Mouse (Mus musculus) right cerebral cortex, adult 18-20 months (tissue): ENCODE measurements around the gene Zfp62.

ENCODE experiments used
- DNase-seq: peaks from one replicate; pipeline ENCODE4 v3.0.0; 2022; ENCODE audit warnings: mixed read lengths

Gene Zfp62

DNA sequence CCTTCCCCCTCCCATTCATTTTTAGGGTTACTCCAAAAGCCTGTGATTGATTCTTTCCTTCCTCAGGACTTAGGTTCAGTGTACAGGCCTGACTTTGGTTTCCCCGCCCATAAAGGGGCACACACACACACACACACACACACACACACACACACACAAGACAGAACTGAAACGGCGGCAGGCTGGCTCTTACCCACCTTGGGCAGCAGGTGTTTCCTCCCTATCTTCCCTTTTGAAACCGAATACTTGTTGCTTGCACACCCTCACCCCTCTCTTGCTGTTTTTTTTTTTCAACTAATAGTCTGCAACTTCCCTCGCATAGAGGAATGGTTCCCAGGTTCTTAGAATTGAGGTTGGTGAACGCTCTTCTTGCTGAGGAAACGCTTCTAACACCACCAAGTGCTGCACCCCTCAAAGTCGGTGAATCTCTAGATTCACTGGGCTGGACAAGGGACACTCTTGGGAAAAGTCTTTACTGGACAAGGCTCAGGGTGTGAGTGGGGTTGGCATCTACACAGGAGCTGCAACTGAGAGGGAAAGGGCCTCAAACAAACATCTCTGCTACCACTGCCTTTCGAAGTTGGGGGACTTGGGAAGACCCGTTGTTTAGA, 46.8 kb downstream of the Zfp62 start:
- DNase-seq, result no peak

DNA sequence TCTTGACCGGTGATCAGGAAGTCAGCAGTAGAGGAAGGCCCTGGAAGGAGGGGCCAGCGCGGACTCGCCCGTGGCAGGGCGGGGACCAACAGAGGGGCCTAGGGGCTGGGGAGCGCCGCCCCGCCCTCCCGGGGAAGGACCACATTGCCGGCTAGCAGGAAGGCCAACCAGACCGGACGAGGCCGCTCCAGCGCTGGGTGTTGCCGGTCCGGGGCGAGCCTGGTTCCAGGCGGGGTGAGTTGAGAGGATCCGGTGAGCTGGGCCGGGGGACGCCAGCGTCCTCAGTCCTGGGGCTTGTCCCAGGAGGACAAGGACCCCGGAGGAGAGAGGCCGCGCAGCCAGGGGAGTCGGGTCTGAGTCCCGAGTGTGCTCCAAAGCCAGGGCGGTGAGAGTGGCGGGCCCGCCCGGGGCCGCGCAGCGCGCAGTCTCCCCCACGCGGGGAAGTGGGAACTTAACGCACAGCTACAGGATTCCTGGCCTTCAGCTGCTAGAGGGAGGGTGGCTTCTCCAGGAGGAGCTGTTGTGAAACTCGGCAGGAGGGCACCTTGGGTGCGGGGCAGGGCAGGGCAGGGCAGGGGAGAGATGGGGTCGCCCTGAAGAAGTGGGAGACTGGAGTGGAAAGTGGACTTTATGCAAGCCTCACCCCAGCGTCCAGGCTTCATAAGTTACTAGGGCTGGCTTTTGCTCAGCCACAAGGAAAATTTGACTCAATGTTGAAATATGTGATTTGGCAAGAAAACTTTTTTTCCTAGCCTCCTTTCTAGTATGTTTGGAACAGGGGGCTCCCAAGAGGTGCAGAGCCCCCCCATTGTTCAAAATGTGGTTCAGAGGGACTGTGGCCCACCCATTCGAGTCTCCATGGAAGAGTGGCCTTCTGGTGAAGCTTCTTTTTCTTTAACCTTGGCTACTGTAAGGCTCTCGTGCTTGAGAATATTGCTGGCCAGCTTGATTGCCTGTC, 47.6 kb downstream of the Zfp62 start:
- DNase-seq, result peak; percentile 66

DNA sequence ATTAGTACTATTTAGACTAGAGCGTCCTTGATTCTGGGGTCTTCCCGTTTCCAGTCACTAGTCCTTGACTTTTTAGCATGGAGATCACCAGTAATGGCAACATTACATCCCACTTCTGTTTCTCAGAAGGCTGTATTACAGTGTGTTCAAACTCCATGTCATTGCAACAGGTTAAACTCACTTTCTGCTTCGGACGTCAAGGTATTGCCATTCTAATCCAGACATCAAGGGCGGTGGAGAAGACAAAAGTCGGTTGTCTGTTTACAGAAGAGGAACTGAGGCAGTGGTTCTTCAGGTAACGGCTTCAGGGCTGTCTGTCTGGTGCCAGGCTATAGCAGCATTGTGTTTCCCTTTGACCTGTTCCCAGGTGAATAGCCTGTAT, 48.3 kb downstream of the Zfp62 start:
- DNase-seq, result no peak

DNA sequence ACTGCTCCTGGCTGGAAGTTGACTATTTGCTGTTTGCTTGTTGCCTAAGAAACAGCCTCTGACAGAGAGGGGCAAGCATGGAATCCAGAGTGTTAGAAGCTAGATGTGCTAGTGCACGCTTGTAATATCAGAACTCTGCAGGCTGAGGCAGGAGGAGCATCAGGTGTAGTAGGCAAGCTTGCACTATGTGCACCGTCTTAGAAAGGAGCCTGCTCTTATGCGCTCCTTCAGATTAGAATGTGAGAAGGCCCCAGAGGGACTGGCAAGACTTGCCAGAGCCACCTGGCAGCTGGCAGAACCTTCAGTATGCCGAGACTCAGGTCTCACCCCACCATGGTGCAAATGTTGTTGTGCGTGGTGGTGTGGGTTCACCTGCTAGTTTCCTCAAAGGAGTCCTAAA, 49.0 kb downstream of the Zfp62 start:
- DNase-seq, result no peak

DNA sequence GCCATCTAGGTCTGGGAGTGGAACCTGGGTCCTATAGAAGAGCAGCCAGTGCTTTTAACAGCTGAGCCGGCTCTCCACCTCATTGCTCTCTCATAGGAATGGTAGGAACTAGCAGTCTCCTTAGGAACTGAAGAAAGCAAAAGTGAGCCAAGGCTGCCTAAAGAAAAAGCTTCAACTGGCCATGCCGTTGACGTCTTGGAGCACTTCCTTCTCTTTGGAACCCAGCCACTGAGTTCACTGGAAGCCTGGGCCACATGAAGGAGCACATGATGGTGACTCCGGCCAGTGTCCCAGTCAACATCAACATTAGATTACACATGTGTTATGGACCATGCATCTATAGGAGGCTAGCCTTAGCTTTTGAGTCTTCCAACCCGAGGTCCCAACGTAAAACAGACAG, 49.9 kb downstream of the Zfp62 start:
- no peak for DNase-seq

DNA sequence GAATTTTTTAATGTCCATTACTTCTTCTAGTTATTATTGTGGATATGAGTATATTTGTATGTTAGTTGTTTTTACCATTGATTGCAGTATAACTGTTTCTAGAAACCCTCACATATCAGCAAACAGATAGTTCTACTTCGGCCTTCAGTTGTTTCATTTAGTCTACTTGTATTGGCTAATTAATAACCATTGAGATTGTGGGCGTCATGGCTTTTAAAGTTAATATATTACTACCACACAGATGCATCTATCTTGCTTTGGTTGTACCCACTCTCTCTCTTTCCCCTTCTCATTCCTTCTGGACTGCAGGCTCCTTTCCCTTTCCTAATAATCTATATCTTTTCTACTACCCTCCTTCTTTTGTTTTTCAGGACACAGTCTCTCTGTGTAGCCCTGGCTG, 56.2 kb downstream of the Zfp62 start:
- no peak for DNase-seq

DNA sequence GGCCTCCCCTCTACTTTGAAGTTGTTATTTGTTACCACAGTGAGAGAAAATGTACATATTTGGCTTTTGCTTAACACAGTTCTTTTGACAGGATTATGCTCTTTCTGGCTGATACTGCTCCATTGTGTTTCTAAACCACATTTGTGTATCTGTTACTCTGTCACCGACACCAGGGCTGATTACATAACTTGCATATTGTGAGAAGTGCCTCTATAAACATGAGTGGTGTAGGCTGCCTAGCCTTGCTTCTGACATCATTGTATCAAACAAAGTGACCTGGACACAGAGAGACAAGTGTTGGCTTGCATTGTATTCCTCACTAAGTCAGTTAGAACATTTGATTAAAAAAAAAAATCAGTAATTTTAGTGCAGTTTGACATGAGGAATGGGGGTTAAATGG, 56.7 kb downstream of the Zfp62 start:
- DNase-seq, result no peak

DNA sequence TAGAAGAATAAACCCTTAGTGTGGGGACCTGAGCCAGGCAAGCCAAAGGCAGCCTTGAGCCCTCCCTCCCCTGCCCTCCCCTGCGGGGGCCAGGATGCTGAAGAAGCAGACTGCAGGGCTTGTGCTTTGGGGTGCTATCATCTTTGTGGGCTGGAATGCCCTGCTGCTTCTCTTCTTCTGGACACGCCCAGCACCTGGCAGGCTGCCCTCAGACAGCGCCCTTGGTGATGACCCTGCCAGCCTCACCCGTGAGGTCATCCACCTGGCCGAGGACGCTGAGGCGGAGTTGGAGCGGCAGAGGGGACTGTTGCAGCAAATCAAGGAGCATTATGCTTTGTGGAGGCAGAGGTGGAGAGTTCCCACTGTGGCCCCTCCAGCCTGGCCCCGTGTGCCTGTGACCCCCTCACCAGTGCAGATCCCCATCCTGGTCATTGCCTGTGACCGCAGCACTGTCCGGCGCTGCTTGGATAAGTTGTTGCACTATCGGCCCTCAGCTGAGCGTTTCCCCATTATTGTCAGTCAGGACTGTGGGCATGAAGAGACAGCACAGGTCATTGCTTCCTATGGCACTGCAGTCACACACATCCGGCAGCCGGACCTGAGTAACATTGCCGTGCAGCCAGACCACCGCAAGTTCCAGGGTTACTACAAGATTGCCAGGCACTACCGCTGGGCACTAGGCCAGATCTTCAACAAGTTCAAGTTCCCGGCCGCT, 57.7 kb downstream of the Zfp62 start:
- DNase-seq, result no peak

DNA sequence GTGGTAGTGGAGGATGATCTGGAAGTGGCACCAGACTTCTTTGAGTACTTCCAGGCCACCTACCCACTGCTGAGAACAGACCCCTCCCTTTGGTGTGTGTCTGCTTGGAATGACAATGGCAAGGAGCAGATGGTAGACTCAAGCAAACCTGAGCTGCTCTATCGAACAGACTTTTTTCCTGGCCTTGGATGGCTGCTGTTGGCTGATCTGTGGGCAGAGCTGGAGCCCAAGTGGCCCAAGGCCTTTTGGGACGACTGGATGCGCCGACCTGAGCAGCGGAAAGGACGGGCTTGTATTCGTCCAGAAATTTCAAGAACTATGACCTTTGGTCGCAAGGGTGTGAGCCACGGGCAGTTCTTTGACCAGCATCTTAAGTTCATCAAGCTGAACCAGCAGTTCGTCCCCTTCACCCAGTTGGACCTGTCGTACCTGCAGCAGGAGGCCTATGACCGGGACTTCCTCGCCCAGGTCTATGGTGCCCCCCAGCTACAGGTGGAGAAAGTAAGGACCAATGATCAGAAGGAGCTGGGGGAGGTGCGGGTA, 58.3 kb downstream of the Zfp62 start:
- no peak for DNase-seq

DNA sequence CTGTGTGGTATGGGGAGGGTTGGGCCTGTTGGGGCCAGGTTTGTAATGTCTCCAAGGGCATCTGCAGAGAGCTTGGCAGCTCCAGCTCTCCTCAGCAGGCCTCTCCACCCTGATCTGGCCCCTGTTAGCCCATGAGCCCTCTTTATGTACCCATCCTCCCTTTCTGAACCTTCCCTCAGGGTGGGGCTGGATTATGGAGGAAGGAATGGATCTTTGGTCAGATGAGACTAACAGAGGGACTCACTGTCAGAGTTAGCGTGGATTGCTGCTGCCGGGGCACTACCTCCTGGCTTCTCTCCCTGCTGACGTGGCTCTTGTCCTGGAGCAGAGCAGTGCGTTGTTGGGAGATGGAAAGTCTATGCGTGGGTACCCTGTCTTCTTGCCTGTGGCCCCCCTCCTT, 59.2 kb downstream of the Zfp62 start:
- no peak for DNase-seq

DNA sequence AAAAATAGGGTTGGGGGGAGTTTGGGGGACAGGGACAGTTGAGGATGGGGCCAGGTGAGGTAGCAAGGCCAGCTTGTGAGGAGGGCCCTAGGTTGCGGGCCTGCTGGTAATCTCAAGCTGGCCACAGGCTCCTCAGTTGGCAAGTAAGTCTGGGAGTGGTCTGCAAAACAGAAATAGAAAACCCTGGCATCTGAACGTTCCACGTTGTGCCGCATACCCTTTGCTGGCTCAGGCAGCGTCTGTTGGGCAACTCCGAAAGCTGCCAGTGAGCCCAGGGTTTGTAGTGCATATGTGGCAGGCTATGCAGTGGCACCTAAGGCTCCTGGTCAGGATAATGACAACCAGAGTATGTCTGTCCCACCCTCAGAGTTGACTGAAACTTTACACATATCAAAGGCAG, 60.1 kb downstream of the Zfp62 start:
- DNase-seq, result no peak

DNA sequence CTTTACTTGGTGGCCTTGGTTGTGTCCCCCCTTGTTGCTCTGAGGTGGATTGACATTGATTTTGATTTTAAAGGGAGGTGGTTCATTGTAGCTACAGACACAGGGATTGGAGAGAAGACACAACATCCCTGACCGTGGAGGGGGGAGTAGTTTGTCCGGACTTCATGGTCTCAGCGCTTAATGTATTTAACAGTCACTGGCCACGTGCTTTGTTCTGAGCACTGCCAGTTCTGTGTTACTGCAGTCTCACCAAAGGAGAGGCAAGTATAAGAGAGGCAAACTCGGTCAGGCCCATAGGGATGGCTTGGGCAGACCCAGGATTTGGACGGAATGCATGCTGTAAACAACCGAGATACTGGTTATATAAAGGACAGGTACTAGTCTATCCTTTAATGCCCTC, 61.0 kb downstream of the Zfp62 start:
- no peak for DNase-seq

DNA sequence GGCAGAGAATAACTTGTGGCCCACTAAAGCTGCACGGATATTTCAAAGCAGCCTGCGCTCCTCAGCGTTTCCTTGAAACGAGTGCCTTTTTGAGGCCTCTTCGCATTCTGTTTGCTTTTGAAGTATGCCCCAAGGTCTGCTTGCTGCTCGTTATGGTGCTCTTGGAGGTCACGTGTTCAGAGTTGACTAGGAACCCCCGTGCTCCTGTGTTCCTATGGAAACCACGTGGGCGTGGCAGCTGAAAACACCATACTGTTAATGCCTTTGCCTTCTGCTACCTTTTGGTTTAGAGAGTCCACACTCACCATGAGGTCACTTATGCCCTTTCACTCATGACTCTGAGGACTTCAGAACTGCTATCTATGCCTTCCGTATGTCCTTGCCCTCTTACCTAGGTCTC, 61.5 kb downstream of the Zfp62 start:
- no peak for DNase-seq

DNA sequence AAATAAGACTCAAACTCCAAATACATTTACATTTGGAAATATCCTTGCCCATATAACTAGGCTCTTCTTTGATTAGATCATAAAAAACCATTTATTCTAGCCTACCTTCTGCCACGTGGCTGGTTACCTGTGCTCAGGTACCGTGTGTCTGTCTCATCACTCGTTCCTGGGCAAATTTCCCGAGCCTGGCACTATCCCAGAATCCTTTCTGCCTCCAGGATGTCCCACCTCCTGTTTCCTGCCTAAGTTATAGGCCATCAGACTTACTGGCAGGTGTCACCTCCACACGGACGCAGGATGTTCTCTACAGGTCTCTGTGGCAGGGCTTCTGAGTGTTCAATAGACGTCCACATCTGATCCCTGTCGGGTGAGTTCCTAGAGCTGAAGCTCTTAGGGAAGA, 62.0 kb downstream of the Zfp62 start:
- DNase-seq, result no peak

DNA sequence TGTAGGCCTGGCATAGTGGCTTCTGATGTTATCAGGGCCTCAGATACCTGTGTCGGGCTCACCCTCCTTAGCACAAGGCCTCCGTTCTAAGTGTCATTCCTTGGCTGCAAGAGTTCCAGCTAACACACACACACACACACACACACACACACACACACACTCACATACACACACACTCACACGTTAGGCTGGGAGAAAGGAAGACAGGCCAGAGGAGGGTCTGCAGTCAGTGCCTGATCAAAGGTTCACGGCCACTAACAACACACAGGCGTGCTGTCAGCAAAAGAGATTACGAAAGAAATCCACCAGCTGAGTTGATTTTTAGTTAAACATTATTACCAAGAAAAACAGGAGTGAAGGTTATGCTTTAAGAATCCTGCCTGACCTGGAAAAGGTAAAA, 63.6 kb downstream of the Zfp62 start:
- no peak for DNase-seq

DNA sequence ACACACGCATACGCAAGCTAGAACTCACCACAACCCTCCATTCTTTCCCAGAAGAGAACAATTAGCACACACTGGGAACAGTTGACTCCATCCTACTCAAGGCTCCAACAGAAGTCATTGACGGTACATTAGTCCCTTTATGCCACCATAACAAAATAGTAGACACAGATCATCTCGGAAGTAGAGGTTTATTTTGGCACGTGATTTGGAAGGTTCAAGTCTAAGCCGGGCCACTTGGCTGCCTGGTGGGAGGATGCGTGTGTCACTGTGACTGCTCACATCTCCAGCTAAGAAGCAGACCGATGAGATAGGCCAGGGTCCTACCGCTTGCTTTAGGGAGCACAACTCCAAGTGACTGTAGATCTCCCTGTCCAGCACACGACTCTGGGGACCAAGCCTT, 64.2 kb downstream of the Zfp62 start:
- DNase-seq, result no peak

DNA sequence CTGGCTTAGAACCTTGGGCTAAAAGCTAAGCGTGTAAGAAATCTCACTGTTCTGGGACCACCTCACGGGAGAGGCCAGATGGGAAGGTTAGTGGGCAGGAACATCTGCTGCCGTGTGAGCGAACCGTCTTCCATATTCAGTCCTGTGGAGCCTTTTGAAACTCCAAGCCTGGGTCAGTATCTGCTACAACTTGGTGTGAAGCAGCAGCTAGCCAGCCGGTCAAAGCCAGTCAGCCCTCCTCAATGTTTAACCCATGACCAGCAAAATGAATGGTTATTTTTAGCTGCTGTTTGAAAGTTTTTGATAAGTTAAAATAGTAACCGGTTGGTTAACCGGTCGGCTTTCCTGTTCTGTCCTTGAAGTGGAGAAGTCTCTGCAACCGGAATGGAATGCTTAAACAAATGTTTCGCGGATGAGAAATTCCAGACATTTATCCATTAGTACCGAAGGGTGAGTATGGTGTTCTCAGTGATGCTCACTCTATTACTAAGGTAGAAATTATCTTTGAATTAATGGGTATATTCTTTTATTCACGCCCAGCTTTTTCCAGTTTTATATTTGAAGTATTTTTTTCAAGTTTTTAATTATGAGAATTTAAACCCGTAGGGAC, 65.0 kb downstream of the Zfp62 start:
- no peak for DNase-seq
